Mouse (Mus musculus): Measurements from ENCODE around the gene S1pr5.
"Not testable (repeated sequence)": the region's sequence is repeated elsewhere in the genome, so short reads cannot be mapped to it uniquely, and the experiment has no call there.

Gene S1pr5

GRCm38 (mm10) chr9:21266889-21267288 lies 18.6 kb upstream of the S1pr5 start:
- no peak for DNase-seq (ENCODE audit: low spot score)

DNA sequence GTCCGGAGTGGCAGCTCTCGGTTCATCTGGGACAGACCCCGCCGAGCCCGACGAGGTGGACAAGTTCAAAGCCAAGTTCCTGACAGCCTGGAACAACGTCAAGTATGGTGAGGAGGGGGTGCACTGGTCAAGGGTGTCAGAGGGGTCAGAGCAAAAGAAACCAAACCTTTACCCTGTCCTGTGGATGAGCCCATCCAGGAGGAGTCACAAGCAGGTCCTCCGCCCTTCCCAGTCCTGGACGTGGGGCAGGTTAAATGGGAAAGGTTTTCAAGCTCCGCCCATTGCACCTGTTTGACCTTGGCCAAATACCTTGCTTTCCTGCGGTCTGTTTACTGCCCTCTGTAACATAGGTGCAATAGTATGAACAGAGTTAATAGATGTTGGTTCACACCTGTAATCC lies 17.4 kb upstream of the S1pr5 start:
- no peak for DNase-seq (ENCODE audit: low spot score)

GRCm38 (mm10) chr9:21265000-21265561 lies 16.8 kb upstream of the S1pr5 start, which contains the start of gene Atg4d:
Gene Atg4d, plus strand, starts transcription at chr9:21265293.
- DNase-seq (ENCODE audit: low spot score): peak; percentile 93

DNA sequence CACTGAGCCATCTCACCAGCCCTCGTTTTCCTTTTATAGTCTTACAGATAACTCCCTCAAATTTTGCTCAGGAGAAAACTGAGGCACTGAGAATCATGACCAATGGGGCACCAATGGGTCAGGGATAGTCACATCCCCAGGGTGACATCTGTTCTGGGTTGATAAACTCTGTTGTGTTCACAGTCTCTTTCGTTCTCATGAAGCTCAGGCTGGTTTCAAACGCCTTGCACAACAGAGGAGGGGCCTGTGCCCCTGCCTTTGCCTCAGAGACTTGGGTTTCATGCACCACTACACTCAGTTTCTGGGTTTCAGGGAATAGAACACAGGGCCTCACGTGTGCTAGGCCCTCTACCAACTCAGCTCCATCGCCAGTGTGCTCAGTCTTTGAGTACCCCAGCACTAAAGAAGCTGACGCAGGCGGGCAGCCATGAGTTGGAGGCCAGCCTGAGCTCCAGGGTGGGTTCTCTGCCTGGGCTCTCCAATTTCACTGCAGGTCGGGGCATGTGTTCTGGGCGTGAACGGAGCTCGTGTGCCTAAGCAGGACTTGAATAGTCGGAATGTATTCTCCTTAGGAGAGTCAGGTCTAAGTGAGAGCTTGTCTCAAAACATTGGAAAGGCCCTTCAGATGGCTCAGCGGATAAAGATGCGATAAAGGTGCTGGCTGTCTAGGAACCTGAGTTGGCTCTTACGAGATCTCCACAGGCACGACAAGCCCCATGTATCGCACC lies 16.2 kb upstream of the S1pr5 start:
- DNase-seq (ENCODE audit: low spot score): no peak

- no peak for DNase-seq (ENCODE audit: low spot score)
These were observed 13.6 kb upstream of the S1pr5 start for GRCm38 (mm10) chr9:21261831-21262230.

- DNase-seq (ENCODE audit: low spot score): no peak
These were observed 12.3 kb upstream of the S1pr5 start for GRCm38 (mm10) chr9:21260491-21261040.

GRCm38 (mm10) chr9:21256349-21256748 lies 8.1 kb upstream of the S1pr5 start:
- DNase-seq (ENCODE audit: low spot score): not testable (repeated sequence)

GRCm38 (mm10) chr9:21254690-21255089 lies 6.4 kb upstream of the S1pr5 start:
- no peak for DNase-seq (ENCODE audit: low spot score)

- DNase-seq (ENCODE audit: low spot score): no peak
These were observed 3.0 kb upstream of the S1pr5 start for GRCm38 (mm10) chr9:21251116-21251735.

DNA sequence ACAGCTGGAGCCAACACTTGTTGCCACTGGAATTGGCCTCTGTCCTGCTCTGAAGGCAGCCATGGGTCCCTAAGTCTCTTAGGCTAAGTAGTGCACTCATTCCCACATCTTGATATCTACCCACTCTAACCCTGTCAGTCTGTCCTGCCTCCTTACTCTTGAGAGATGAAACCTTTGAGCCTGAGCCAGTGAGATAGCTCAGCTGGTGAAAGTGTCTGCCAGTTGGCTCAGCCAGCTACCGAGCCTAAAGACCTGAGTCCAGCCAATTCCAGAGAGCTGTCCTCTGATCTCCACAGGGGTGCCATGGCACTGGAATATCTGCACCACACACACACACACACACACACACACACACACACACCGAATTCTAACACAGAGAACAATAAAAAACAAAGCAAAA lies 2.3 kb upstream of the S1pr5 start:
- DNase-seq (ENCODE audit: low spot score): no peak

GRCm38 (mm10) chr9:21249629-21250508 lies 1.6 kb upstream of the S1pr5 start:
- DNase-seq (ENCODE audit: low spot score): no peak

GRCm38 (mm10) chr9:21246342-21246741 lies 1.9 kb downstream of the S1pr5 start:
- no peak for DNase-seq (ENCODE audit: low spot score)

DNA sequence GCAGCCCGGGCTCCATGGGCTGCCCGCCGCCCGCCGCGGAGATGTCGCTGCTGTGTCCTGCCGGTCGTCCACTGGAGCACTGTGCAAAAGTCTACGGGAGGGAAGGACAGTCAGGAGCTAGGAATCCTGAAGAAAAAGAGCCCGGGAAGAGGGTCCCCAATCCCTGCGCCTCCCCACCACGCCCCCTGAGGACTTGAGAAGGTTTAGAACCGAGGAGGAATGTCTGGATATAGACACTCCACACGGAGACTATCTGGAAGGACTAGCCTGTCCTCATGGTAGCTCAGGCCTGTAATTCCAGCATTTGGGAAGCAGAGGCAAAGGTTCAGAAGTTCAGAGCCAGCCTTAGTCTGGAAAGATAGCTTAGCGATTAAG lies 3.1 kb downstream of the S1pr5 start:
- DNase-seq (ENCODE audit: low spot score): no peak

DNA sequence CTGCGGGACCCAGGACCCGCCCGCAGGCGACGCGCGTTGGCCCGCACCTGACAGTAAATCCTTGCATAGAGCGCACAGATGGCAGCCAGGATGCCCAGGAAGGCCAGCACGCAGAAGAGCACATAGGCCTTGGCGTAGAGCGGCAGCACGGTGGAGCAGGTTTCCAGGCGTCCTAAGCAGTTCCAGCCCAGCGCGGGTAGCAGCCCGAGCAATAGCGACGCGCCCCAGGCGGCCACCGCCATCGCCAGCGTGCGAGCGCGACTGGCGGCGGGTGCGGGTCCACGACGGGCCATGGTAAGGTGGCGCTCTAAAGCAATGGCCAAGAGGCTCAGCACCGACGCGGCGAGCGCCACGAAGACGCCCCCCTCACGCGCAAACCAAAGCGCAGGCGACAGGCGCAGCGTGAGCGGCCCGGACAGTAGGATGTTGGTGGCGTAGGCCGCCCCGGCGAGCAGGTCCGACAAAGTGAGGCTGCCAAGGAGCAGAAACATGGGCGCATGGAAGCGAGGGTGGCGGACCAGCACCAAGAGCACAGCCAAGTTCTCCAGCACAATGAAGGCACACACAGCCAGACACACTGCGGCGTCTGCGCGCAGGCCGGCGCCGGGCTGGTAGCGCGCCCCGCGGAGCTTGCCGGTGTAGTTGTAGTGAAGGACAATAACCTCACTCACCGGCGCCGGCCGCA lies 3.7 kb downstream of the S1pr5 start:
- DNase-seq (ENCODE audit: low spot score): no peak

- DNase-seq (ENCODE audit: low spot score): no peak
These were observed 4.3 kb downstream of the S1pr5 start for GRCm38 (mm10) chr9:21243826-21244427.

DNA sequence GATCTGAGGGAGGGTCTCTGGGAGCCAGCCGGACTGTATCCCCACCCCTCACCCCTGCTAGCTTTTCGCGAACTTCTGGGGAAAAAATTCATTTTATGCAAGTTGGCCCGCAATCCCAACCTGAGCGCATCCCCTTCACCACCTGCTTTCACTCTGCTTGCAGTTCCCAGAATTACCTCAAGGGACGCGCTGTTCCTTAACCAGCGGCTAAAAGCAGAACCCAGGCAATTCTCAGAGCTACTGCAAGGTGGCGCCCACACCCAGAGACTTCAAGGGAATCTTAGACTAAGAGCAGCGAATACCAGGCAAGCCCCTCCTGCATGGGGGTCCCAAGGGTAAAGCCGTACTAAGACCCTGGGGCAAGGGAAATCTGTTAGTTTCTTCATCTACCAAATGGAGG lies 6.9 kb downstream of the S1pr5 start:
- no peak for DNase-seq (ENCODE audit: low spot score)

GRCm38 (mm10) chr9:21239465-21239848 lies 8.8 kb downstream of the S1pr5 start:
- DNase-seq (ENCODE audit: low spot score): no peak

DNA sequence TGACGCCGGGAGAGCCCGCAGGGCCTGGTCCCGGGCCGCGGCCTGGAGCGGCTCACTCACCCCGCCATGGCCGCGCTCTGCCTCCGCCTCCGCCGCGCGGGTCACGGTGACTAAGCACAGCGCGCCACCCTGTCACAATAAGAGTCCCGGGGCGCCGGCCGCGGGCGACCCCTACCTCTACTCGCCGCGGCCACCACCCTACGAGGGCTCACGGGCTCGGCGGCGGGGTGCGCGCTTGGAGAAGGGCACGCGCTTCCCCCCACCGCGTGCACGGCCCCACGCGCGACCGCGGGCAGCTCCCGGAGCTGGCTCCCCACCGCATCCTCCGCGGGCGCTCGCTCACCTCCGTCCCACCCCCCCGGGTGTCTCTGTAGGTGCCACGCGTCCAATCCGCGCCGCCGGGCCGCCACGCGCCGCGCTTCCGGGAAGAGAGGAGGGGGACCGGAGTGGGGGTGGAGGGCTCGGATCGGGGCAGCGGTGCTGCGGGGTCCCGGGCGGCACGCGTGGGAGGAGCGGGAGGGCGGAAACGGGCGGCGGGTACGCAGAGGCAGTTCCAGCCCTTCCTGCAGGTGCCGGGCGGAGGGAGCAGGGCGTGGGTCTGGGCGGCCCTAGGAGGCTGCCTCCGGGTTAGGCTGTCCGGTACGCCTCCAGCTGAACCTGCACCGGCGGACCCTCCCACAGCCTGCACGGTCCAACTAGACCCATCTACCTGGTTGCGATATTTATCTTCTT lies 9.3 kb downstream of the S1pr5 start, which contains the start of gene Keap1:
Gene Keap1 (minus strand): TSS at position 629 of the 732 bp plus-strand sequence.
- DNase-seq (ENCODE audit: low spot score): peak; percentile 68

GRCm38 (mm10) chr9:21238004-21238732 lies 10.1 kb downstream of the S1pr5 start:
- DNase-seq (ENCODE audit: low spot score): no peak

Measured in ovary, postnatal 10 days (tissue).